Mouse (Mus musculus): ENCODE results near the gene Kcnh2.
"Not testable (repeated sequence)": the region's sequence is repeated elsewhere in the genome, so short reads cannot be mapped to it uniquely, and the experiment has no call there.

The Kcnh2 gene

GRCm38 (mm10) chr5:24351278-24351677 lies at the start of gene Kcnh2:
TSS of gene Kcnh2 (minus strand) at chr5:24351604.
- in situ Hi-C loops (cut with MboI; ENCODE audit: low sequenced_read_pairs) = no loop called here

- in situ Hi-C loops (cut with MboI; ENCODE audit: low sequenced_read_pairs) = no loop called here
Measured at GRCm38 (mm10) chr5:24400362-24400761, 49.0 kb upstream of the Kcnh2 start.

- in situ Hi-C loops (cut with MboI; ENCODE audit: low sequenced_read_pairs) = no loop called here
Measured at GRCm38 (mm10) chr5:24399686-24400085, 48.3 kb upstream of the Kcnh2 start.

GRCm38 (mm10) chr5:24396254-24396653 lies 44.9 kb upstream of the Kcnh2 start:
- in situ Hi-C loops (cut with MboI; ENCODE audit: low sequenced_read_pairs) = not testable (repeated sequence)

- in situ Hi-C loops (cut with MboI; ENCODE audit: low sequenced_read_pairs) = no loop called here
Measured at GRCm38 (mm10) chr5:24394165-24394894, 42.9 kb upstream of the Kcnh2 start.

GRCm38 (mm10) chr5:24393392-24393997 lies 42.1 kb upstream of the Kcnh2 start, which contains the start of gene Abcb8:
TSS of gene Abcb8 (plus strand) at chr5:24393663.
- in situ Hi-C loops (cut with MboI; ENCODE audit: low sequenced_read_pairs) = no loop called here

- in situ Hi-C loops (cut with MboI; ENCODE audit: low sequenced_read_pairs) = no loop called here
Measured at GRCm38 (mm10) chr5:24392724-24393123, 41.3 kb upstream of the Kcnh2 start.

- in situ Hi-C loops (cut with MboI; ENCODE audit: low sequenced_read_pairs) = no loop called here
Measured at GRCm38 (mm10) chr5:24391864-24392263, 40.5 kb upstream of the Kcnh2 start, which contains the start of gene Atg9b. TSS of gene Atg9b (minus strand) at chr5:24392143.

- in situ Hi-C loops (cut with MboI; ENCODE audit: low sequenced_read_pairs) = no loop called here
Measured at GRCm38 (mm10) chr5:24389658-24390020, 38.2 kb upstream of the Kcnh2 start.

GRCm38 (mm10) chr5:24389011-24389657 lies 37.7 kb upstream of the Kcnh2 start:
- in situ Hi-C loops (cut with MboI; ENCODE audit: low sequenced_read_pairs) = no loop called here

- in situ Hi-C loops (cut with MboI; ENCODE audit: low sequenced_read_pairs) = no loop called here
Measured at GRCm38 (mm10) chr5:24388246-24388915, 37.0 kb upstream of the Kcnh2 start.

- in situ Hi-C loops (cut with MboI; ENCODE audit: low sequenced_read_pairs) = no loop called here
Measured at GRCm38 (mm10) chr5:24387264-24388241, 36.1 kb upstream of the Kcnh2 start.

GRCm38 (mm10) chr5:24385887-24386550 lies 34.6 kb upstream of the Kcnh2 start:
- in situ Hi-C loops (cut with MboI; ENCODE audit: low sequenced_read_pairs) = no loop called here

GRCm38 (mm10) chr5:24385374-24385773 lies 34.0 kb upstream of the Kcnh2 start:
- in situ Hi-C loops (cut with MboI; ENCODE audit: low sequenced_read_pairs) = no loop called here

GRCm38 (mm10) chr5:24384407-24384806 lies 33.0 kb upstream of the Kcnh2 start:
- in situ Hi-C loops (cut with MboI; ENCODE audit: low sequenced_read_pairs) = no loop called here

- in situ Hi-C loops (cut with MboI; ENCODE audit: low sequenced_read_pairs) = no loop called here
Measured at GRCm38 (mm10) chr5:24383026-24383859, 31.8 kb upstream of the Kcnh2 start.

- in situ Hi-C loops (cut with MboI; ENCODE audit: low sequenced_read_pairs) = no loop called here
Measured at GRCm38 (mm10) chr5:24381988-24382387, 30.6 kb upstream of the Kcnh2 start.

GRCm38 (mm10) chr5:24381486-24381885 lies 30.1 kb upstream of the Kcnh2 start:
- in situ Hi-C loops (cut with MboI; ENCODE audit: low sequenced_read_pairs) = no loop called here

- in situ Hi-C loops (cut with MboI; ENCODE audit: low sequenced_read_pairs) = no loop called here
Measured at GRCm38 (mm10) chr5:24380499-24380898, 29.1 kb upstream of the Kcnh2 start.

Data from CH12F3 (cell line).